Mouse (Mus musculus): ENCODE measurements around the gene Cdkal1.

DNA sequence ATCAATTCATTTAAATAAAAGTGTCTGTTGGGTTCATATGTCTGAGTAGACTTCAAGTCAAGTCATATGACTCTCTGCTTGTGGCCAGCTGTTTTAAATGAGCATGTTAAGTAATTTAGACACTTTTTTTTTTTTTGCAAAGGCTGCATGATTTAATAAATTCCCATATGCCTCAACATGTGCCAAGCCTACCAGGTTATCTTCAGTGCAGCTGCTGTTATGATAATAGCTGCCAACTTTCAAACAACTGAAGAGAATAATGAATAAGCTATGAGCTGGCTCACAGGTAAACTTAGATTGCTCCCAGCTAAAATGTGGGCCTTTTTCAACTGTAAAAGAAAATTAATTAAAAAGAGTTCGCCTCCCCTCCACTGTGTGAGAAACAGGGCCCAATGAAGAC lies 341.4 kb downstream of the Cdkal1 start:
- TF ChIP-seq CTCF (conservative IDR thresholded peaks at IDR 0.05 in 1 of 2, IDR thresholded peaks at IDR 0.05 in 1 of 2; ENCODE audit: low read depth in 2 of 2, low read length in 2 of 2) (no peak), ZC3H11A (IDR thresholded peaks at IDR 0.05; ENCODE audit: low read depth, low read length) (no peak), TBP (conservative IDR thresholded peaks at IDR 0.05; ENCODE audit: low read depth, low read length) (no peak), SMC3 (IDR thresholded peaks at IDR 0.05; ENCODE audit: low read depth, low read length) (no peak), ZKSCAN1 (IDR thresholded peaks at IDR 0.05; ENCODE audit: borderline replicate concordance, low read depth, low read length) (no peak), JUN (IDR thresholded peaks at IDR 0.05; ENCODE audit: insufficient read depth, low read depth, low read length) (no peak), EP300 (IDR thresholded peaks at IDR 0.05; ENCODE audit: low read length) (no peak), ELF1 (IDR thresholded peaks at IDR 0.05; ENCODE audit: low read depth, low read length) (no peak), SIN3A (IDR thresholded peaks at IDR 0.05; ENCODE audit: low read length) (no peak), UBTF (IDR thresholded peaks at IDR 0.05; ENCODE audit: low read depth, low read length) (no peak), USF1 (IDR thresholded peaks at IDR 0.05; ENCODE audit: low read depth, low read length) (no peak)
